Mouse (Mus musculus) spleen, postnatal 14 days (tissue): ENCODE measurements around the gene Zfp324.
"Not testable (repeated sequence)": the region's sequence is repeated elsewhere in the genome, so short reads cannot be mapped to it uniquely, and the experiment has no call there.

ENCODE experiments used
- DNase-seq, 2 experiments: peaks; one replicate each; pipeline ENCODE4 v3.0.0; 2021 to 2022; ENCODE audit warnings: low spot score in 2 of 2

Gene Zfp324

DNA sequence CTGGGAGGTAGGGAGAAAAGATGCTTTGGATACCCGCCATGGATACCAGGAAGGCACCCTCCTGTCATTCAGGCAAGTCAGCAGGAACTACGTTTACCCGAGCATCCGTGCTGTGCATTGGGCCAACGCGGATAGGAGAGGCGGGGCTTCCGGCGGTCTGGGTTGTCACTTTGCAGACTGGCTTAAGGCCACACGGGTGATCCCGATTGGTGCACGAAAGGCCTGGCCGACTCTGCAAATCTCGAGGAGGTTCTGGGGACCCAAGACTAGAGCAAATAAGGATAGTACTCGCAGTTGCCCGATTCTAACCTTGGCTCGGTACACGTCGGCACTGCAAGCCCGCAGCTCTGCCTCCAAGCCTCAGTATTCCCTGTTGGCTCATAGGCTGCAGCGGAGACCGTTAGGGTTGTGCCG, at the start of gene Zfp324:
TSS of gene Zfp324 (plus strand) at position 161 of the 414 bp plus-strand sequence.
- DNase-seq, result peak; percentile 69 to 78

DNA sequence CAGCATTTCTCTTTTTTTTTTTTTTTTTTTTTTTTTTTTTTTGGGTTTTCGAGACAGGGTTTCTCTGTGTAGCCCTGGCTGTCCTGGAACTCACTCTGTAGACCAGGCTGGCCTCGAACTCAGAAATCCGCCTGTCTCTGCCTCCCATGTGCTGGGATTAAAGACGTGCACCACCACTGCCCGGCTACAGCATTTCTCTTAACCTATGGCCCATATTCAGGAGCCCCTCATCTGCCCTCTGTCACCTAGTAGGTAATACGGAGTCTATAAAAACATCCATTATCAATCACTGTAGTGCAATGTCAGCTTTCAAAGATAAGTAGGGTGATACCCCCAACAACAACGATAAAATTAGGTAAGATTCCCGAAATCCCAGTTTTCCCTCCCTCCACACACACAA, 45.1 kb upstream of the Zfp324 start:
- not testable (repeated sequence) for DNase-seq

DNA sequence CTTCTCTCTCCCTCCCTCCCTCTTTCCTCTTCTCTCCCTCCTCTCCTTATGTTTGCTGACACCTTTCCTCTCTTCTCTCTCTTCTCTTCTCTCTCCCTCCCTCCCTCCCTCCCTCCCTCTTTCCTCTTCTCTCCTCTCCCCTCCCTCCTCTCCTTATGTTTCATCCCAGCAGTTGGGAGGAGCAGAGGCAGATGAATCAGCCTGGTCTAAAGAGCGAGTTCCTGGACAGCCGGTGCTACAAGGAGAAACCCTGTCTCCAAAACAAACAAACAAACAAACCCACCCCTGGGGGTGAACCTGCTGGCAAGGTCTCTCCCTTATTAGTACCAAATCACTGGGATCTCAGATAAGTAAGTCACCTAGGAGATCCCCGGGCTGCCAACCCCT, 44.3 kb upstream of the Zfp324 start:
- DNase-seq, result no peak

DNA sequence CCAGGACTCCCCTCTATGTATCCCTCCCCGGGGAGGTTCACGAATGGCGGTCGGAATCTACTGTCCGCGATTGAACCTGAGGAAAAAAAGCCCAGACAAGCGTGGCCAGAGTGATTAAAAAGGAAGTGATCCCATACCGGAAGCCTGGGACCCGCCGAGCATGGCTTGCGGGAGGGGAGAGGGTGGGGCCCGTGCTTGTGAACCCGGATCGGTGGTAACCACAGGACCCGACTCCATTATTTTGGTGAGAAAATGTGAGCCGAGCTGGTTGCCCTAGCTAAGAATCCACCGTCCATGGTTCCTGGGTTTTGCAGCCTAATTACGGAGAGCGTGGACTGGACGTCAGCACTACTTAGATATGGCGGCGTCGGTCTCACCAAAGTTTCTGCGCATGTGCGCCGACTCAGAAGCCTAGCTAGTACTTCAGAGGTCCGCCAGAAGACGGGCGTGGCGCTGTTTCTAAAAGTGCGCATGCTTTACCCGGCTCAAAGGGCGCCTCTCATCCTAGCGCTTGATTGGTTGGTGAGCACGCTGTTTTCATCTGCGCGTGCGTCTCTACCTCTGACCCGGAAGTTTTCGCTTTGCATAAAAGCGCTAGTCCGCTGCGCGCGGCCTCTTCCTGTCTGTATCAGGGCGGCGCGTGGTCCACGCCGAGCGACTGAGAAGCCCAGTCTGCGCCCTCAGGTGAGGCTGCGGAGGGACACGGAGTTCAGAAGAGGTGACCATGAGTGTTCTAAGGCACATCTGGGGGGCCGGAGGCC, 43.8 kb upstream of the Zfp324 start, which contains the start of gene Rps5:
TSS of gene Rps5 (plus strand) at position 586 of the 761 bp plus-strand sequence.
- DNase-seq, result peak; percentile 95 to 97

DNA sequence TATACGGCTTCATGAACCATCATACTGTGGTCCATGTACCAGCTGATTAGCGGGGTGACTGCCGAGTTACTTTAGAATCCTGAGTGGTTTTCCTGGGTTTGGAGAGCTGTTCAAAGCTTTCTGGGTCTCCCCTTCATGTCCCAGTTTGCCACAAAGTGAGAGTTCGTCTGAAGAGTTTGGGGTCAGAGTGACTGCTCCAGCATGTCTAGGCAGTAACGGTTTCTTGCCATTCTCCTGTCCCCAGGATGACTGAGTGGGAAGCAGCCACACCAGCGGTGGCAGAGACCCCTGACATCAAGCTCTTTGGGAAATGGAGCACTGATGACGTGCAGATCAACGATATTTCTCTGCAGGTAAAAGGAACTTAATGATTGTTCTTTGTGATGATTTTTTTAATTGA, 42.9 kb upstream of the Zfp324 start:
- DNase-seq, result no peak

DNA sequence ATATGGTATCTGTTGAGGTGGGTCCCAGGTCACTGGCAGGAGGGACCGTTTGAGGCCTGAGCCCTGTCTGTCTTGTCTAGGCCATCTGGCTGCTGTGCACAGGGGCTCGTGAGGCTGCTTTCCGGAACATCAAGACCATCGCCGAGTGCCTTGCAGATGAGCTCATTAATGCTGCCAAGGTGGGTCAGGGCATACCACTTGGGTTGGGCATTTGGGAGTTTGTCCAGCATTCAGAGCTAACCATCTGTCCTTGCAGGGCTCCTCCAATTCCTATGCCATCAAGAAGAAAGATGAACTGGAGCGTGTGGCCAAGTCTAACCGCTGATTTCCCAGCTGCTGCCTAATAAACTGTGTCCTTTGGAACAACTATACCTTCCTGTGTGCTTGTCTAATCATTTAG, 39.3 kb upstream of the Zfp324 start:
- no peak for DNase-seq

DNA sequence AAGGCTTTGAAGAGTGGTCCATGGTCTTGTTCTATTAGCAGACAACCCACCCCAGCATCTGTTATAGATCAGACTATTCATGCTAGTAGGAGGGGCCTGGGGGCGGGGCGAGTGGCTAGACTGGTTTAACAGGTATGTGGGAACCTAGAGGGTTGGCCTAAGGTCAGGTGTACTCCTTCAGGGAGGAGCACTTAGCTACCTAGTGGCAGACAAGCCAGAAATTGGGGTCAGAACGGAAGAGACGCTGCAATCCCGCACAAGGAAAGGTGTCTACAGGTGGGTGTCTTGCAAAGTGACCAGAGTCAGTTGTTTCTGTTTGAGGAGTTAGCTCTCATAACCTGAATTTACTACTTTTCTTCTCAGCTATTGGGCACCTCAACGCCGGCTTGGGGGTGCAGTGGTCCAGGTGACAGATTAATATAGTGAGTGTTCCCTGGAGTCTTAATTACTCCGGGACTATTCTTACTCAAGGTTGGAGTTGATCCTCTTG, 38.4 kb upstream of the Zfp324 start, which contains the start of gene Rnf225:
TSS of gene Rnf225 (plus strand) at position 226 of the 490 bp plus-strand sequence.
- no peak for DNase-seq

DNA sequence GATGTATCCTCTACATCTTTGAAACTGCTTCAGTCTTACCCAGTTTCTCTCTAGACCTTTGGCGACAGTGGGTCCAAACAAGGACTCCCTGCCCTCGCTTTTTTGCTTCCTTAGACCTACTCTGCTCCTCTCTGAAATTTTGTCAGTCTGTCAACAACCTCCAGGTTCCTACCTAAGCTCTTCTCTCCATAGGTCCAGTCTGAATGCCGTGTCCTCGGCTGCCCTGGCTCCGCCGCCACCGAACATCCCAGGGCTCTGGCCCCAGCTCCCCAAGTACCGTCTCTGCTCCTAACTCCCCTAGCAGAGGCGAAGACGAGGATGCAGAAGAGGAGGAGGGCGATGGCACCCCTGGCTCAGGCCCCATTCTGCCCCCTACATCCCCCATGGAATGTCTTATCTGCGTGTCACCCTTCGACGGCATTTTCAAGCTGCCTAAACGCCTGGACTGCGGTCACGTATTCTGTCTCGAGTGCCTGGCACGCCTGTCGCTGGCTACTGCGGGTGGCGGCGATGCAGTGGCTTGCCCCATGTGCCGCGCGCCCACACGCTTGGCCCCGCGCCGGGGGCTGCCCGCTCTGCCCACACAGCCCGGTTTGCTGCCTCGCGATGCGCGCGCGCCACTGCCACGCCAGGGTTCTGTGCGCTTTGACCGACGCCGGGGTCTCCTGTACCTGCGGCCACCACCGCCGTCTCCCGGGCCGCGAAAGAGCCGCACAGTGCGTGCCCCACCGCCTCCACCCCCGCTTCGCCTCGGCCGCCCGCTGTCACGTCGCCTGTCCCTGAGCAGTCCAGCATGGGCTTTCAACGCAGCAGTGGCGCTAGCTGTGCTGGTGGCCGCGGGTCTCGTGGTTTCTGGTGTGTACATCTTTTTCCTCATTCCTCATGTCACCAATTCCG, 37.7 kb upstream of the Zfp324 start:
- no peak for DNase-seq

DNA sequence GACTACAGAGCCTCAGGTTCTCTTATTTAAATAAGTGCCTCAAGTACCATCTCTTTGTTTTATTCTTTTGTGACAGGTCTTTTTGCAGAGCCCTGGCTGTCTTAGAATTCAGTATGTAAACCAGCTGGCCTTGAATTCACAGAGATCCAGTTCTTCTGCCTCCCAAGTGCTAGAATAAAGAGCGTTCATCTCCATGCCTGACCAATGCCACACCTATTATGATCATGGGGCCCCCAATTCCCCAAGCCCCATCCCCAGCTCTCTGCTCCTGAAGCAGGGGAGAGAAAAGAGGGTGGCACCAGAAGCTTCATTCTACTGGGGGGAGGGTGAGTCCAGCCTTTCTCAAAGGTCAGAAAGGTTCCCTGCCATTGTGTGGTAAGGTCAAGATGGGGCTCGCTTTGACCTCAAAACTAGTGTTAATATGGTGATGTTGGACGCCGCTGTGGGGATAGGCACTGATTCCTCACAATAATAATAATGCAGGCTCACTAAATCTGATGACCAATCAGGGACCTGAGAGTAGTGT, 32.0 kb upstream of the Zfp324 start:
- no peak for DNase-seq

DNA sequence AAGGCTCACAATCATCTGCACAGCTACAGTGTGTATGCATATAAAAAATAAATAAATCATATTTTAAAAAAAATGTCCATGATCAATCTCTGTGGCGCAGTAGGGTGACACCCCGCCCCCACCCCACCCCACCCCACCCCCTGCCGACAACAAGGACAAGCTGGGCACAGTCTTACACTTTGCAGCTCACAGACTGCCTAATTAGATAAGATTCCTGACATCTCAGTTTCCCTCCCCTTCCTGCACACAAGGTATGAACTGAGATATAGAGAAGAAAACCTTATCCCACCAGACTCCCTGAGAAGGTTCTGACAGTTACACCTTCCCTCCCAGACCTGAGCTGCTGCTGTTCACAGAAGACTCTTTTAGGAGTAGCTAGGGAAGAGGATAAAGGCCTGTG, 30.8 kb upstream of the Zfp324 start:
- DNase-seq, result no peak

DNA sequence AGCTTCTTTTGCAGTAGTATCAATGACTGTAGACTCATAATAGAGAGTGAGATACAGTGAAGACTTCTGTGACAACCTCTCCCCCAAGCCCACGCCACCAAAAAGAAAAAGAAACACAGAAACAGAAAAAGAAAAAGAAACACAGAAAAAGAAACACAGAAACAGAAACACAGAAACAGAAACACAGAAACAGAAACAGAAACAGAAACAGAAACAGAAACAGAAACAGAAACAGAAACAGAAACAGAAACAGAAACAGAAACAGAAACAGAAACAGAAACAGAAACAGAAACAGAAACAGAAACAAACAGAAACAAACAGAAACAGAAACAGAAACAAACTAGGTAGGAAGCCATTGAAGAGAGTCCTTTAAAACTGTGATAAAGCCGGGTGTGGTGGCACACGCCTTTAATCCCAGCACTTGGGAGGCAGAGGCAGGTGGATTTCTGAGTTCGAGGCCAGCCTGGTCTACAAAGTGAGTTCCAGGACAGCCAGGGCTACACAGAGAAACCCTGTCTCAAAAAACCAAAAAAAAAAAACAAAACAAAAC, 28.3 kb upstream of the Zfp324 start:
- not testable (repeated sequence) for DNase-seq

DNA sequence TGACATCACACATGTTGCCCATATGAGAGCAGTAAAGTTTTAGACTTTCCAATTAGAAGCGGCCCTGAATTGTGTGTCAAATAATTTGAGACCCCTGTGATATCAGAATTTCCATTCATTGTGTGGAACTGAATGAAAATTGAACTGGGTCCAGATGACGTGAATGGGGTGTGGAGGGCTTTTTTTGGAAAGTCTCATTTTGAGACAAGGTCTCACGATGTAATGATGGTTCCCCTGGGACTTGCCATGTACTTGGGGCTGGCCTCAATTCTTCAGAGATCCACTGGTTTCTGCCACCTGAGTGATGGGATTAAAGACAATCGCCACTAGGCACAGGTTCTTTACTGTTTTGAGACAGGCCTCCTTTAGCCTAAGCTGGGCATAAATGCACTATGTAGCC, 25.0 kb upstream of the Zfp324 start:
- DNase-seq, result no peak

DNA sequence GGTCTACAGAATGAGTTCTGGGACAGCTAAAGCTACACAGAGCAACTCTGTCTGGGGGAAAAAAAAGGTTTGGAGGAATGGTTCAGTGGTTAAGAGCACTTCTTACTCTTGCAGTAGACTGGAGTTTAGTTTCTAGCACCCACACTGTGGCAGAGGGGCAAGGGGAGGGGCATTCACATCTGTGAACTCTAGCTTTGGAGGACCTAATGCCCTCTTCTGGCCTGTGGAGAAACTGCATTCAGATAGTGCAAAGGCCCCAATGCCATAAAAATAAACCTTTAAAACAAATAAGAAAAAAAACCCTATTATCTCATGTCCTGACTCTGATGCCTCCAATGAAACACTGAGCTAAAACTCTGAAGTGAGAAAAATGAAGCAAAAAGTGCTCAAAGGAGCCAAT, 22.1 kb upstream of the Zfp324 start:
- DNase-seq, result no peak

DNA sequence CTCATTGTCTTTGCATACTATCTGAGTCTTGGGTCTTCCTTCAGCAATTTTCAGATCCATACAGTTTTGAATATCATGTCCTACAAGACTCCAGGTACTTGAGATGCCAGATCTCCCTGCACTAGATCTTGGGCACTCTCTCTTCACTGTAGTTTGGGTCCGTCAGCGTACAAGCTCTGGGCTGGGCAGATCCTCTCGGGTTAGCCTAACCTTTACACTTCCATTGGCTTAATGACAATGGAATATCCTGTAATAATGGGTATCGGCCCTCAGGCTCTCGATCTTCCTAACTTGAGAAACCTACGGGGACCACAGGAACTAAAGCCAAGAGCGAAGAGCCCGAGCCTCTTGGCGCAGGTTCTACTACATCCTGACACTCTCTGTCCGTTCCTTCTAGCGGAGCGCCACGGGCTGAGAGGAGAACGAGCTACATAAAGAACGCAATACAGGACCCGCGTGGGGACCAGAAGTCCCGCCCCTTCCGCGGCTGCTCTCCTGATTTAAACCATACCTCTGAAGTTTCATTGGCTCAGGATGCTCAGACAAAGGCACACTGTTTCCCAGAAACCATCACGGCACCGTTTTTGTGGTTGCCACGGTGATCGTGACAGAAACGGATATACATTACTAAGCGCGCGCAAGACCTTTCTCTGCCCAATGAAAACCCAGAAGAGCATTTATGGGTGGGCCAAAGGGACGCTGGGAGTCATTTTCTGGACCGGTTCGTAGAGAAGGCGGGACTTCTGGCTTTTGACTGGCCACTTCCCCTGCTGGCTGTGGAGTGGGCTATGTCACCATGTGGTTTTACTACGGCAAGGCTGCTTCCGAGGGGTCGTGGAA, 16.4 kb upstream of the Zfp324 start:
- peak; percentile 80 to 84 for DNase-seq

DNA sequence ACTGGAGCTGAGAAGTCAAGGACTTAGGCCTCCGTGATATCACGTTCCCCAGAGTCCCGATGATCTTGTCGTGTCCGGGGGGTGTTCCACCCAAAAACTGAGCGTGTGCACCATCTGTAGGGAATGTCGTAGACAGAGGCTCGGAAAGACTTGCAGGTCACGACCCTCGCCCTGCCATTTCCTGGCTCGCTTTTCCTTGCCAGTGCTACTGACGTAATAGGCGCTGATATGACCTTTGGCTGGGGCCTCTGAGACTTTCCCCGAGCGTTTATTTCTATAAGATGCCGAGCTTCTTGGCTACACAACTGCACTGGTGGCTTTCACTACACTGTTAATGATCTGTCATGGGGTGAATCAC, 15.8 kb upstream of the Zfp324 start:
- no peak for DNase-seq

DNA sequence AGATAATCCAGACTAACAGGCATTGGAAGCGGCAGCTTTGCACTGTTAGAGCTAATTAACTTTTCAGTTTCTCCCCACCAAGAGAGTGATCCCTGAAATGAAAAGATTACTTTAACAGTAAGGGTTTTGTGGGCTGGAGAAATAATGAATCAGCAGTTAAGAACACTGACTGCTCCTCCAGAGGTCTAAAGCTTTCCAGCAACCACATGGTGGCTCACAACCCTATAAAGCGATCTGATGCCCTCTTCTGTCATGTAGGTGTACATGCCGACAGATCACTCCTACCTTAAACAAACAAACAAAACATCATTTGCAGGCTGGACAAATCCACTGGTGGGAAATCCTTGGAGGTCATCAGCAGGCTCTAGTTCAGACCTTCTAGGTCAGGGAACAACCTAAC, 10.7 kb upstream of the Zfp324 start:
- no peak for DNase-seq

DNA sequence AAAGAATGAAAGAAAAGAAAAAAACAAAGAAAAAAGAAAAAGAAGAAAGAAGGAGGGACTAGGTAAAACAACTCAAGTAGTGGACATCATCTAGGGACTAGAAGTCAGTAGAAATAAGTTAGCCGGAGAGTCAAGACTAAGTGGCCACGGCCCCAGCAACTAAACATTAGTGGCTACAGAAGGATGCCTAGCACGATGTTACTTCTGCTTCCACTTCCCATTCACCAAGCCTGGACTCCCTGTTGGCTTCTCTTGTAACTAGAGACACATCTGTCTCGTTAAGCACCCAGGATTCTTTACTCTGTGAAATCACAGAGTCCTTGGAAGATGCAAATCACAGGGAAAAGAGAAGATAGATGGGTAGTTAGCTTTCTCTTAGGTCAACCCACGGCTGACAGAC, 8.1 kb upstream of the Zfp324 start:
- no peak for DNase-seq

DNA sequence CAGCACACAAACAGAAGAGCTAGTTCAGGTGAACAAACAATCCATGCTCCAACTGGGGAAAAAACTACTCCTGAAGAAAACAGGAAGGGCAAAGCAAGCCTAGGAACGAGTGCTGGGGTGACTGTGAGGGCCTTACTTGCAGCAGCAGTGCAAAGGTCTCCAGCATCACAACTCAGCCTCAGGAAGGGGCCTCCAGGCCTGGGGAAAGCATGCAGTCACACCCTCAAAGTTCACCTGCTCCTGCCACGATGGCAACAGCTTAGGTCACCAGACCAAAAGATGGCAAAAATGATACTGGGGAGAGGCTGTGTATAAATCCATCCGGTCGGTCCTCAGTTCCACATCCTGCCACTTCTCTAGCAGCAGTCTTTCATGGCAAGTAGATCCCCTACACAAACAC, 6.7 kb upstream of the Zfp324 start:
- DNase-seq, result no peak

DNA sequence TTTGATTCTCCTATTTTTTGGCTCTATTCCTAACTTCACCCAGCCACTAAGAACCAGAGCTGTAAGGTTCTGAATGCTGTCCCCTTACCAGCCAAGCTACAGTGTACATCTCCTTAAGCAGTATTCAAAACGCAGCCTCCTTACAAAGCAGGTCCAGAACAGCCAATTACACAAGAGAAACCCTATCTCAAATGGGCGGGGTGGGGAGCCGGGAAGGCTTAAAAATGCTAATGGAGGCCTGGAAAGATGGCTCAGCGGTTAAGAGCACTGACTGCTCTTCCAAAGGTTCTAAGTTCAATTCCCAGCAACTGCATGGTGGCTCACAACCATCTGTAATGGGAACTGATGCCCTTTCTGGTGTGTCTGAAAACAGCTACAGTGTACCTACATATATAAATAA, 5.9 kb upstream of the Zfp324 start:
- no peak for DNase-seq

DNA sequence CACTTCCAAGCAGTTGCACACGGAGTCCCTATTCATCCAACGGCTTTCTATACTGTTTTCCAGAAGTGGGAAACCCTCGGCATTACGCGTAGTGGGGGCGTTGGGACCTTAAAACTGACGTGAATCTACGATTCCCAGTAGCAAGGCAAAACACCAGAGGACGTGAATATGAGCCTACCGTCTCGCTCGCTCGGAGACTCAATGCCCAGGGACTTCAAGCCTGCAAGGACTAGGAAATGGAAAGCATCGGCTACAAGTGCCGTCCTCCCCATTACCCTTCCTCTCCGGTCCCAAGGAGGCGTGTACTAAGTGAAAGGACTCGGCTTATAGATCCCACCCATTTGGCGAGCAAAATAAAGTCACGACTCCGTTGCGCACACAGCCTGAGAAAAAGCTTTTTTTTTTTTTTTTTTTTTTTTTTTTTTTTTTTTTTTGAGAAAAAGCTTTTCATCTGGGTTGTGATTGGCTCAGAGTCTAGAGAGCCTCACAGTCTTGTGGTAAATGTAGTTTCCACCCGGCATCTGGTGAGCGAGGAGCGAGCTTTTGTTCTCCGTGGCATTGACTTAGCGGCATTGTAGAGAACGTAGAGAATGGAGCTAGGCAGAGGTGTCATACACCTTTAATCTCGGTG, 4.0 kb upstream of the Zfp324 start:
- peak in 1 of 2 experiments; percentile 40 for DNase-seq
